Mouse (Mus musculus): ENCODE data around the gene Btg3. TPM values are rescaled to one million over a fixed set of nuclear protein-coding genes. Genes with fewer than 3 reads are reported as not detected.

Gene Btg3
- polyA plus RNA-seq, 2 experiments, result 6.3 to 21.3 TPM

- TF ChIP-seq EP300 (IDR thresholded peaks at IDR 0.05; ENCODE audit: low read depth), result no peak
- no peak for TF ChIP-seq CTCF (IDR thresholded peaks at IDR 0.05; ENCODE audit: low read depth)
- ATAC-seq (ENCODE audit: insufficient read depth) (no peak), DNase-seq (ENCODE audit: low read depth in 3 of 3, low spot score in 3 of 3) (no peak)
- Histone ChIP-seq H3K4me1 (replicated peaks; ENCODE audit: control insufficient read depth in 2 of 2, insufficient read depth in 2 of 2, low read length in 1 of 2) (no peaks in the 10 kb centered on the region), H3K27me3 (ENCODE audit: control insufficient read depth, insufficient read depth, low read length) (no peaks in the 10 kb centered on the region), H3K9ac (replicated peaks) (no peak overlapping the region), H3K27ac (no peak overlapping the region), H3K4me2 (ENCODE audit: low read depth) (no peak overlapping the region), H3K9me3 (ENCODE audit: control insufficient read depth, low read length) (no peaks in the 10 kb centered on the region), H3K4me3 (ENCODE audit: insufficient read depth in 1 of 2, low read depth in 2 of 2, low read length in 2 of 2) (no peak overlapping the region), H3K36me3 (replicated peaks; ENCODE audit: control insufficient read depth, insufficient read depth, low read depth) (no peaks in the 10 kb centered on the region)
- 63% methylated on average over 2 of the region's 2 CpGs for WGBS (ENCODE audit: insufficient replicate concordance)
These were observed 29.7 kb upstream of the Btg3 start for GRCm38 (mm10) chr16:78406657-78407056.

DNA sequence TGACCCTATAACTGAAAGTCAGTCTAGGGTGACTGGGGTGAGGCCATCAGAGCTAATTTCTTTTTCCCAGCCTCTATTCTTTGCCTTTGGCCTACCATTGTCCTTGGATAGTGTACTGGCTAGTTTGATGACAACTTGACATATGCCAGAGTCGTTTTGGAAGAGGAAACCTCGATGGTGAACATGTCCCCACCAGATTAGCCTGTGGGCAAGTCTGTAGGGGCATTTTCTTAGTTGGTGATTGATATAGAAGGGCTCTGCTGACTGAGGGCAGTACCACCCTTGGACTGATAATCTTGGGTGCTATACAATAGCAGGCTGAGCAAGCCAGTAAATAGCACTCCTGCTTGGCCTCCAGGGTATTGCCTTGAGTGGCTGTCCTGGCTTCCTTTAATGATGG, 25.3 kb upstream of the Btg3 start:
- H3K9me3 ChIP-seq (ENCODE audit: control insufficient read depth, low read length), result no peaks in the 10 kb centered on the region
- H3K9ac ChIP-seq (replicated peaks), result no peak overlapping the region
- no peak overlapping the region for H3K27ac ChIP-seq
- no peaks in the 10 kb centered on the region for H3K36me3 ChIP-seq (replicated peaks; ENCODE audit: control insufficient read depth, insufficient read depth, low read depth)
- no peaks in the 10 kb centered on the region for H3K4me1 ChIP-seq (replicated peaks; ENCODE audit: control insufficient read depth in 2 of 2, insufficient read depth in 2 of 2, low read length in 1 of 2)
- ATAC-seq (ENCODE audit: insufficient read depth) (no peak), DNase-seq (ENCODE audit: low read depth in 3 of 3, low spot score in 3 of 3) (no peak)
- no peak for TF ChIP-seq EP300 (IDR thresholded peaks at IDR 0.05; ENCODE audit: low read depth)
- no peak for TF ChIP-seq CTCF (IDR thresholded peaks at IDR 0.05; ENCODE audit: low read depth)
- no peaks in the 10 kb centered on the region for H3K27me3 ChIP-seq (ENCODE audit: control insufficient read depth, insufficient read depth, low read length)
- H3K4me2 ChIP-seq (ENCODE audit: low read depth), result no peak overlapping the region
- WGBS (ENCODE audit: insufficient replicate concordance), result 10% methylated on average over 2 of the region's 2 CpGs
- H3K4me3 ChIP-seq (ENCODE audit: insufficient read depth in 1 of 2, low read depth in 2 of 2, low read length in 2 of 2), result no peak overlapping the region

DNA sequence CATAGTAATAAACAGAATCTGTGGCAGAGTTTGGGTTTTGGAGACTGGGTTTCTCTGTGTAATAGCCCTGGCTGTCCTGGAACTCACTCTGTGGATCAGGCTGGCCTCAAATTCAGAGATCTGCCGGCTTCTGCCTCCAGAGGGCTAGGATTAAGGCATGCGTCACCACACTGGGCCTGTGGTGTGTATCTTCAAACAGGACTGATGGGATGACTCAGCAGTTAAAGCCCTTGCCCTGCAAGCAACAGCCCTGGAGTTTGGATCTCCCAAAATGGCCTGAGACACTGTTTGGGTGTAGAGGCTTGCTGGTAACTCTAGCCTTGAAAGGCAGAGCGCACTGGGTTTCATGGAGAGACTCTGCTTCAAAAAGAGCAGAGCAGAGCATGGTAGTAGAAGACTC, 22.4 kb upstream of the Btg3 start:
- Histone ChIP-seq H3K9me3 (ENCODE audit: control insufficient read depth, low read length) (no peaks in the 10 kb centered on the region), H3K4me2 (ENCODE audit: low read depth) (no peak overlapping the region), H3K4me1 (replicated peaks; ENCODE audit: control insufficient read depth in 2 of 2, insufficient read depth in 2 of 2, low read length in 1 of 2) (no peaks in the 10 kb centered on the region), H3K9ac (replicated peaks) (no peak overlapping the region), H3K36me3 (replicated peaks; ENCODE audit: control insufficient read depth, insufficient read depth, low read depth) (no peaks in the 10 kb centered on the region), H3K27me3 (ENCODE audit: control insufficient read depth, insufficient read depth, low read length) (no peaks in the 10 kb centered on the region), H3K27ac (no peak overlapping the region), H3K4me3 (ENCODE audit: insufficient read depth in 1 of 2, low read depth in 2 of 2, low read length in 2 of 2) (no peak overlapping the region)
- no peak for DNase-seq (ENCODE audit: low read depth in 3 of 3, low spot score in 3 of 3)
- no peak for TF ChIP-seq EP300 (IDR thresholded peaks at IDR 0.05; ENCODE audit: low read depth)
- no peak for TF ChIP-seq CTCF (IDR thresholded peaks at IDR 0.05; ENCODE audit: low read depth)
- WGBS (ENCODE audit: insufficient replicate concordance), result 47% methylated on average over 3 of the region's 3 CpGs
- ATAC-seq (ENCODE audit: insufficient read depth), result no peak

DNA sequence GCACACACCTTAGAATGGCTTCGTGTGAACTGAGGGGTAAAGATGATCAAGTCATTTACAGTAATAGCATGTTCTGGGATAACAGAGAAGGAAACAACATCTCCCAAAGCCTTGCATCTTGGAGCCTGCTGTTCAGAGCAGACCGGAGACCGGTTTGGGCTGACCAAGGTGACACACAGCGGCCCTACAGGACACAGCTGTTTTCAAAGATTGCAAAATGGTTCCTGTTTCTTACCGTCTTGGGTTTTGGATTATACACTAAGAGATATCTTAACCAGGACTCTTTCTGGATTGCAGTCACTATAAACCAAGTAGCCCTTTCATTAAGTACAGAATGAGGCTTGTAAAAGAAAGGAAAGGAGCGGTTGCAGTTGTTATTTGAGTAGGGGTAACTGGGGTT, 21.7 kb upstream of the Btg3 start:
- WGBS (ENCODE audit: insufficient replicate concordance), result 41% methylated on average over 6 of the region's 6 CpGs
- Histone ChIP-seq H3K27me3 (ENCODE audit: control insufficient read depth, insufficient read depth, low read length) (no peaks in the 10 kb centered on the region), H3K36me3 (replicated peaks; ENCODE audit: control insufficient read depth, insufficient read depth, low read depth) (no peaks in the 10 kb centered on the region), H3K4me3 (ENCODE audit: insufficient read depth in 1 of 2, low read depth in 2 of 2, low read length in 2 of 2) (no peak overlapping the region), H3K4me2 (ENCODE audit: low read depth) (no peak overlapping the region), H3K9ac (replicated peaks) (no peak overlapping the region), H3K9me3 (ENCODE audit: control insufficient read depth, low read length) (no peaks in the 10 kb centered on the region), H3K4me1 (replicated peaks; ENCODE audit: control insufficient read depth in 2 of 2, insufficient read depth in 2 of 2, low read length in 1 of 2) (no peaks in the 10 kb centered on the region), H3K27ac (no peak overlapping the region)
- no peak for DNase-seq (ENCODE audit: low read depth in 3 of 3, low spot score in 3 of 3)
- ATAC-seq (ENCODE audit: insufficient read depth), result no peak
- TF ChIP-seq EP300 (IDR thresholded peaks at IDR 0.05; ENCODE audit: low read depth) (no peak), CTCF (IDR thresholded peaks at IDR 0.05; ENCODE audit: low read depth) (no peak)

GRCm38 (mm10) chr16:78391354-78391753, 14.4 kb upstream of the Btg3 start:
- Histone ChIP-seq H3K9ac (replicated peaks) (no peak overlapping the region), H3K36me3 (replicated peaks; ENCODE audit: control insufficient read depth, insufficient read depth, low read depth) (no peaks in the 10 kb centered on the region), H3K27me3 (ENCODE audit: control insufficient read depth, insufficient read depth, low read length) (no peaks in the 10 kb centered on the region), H3K4me3 (ENCODE audit: insufficient read depth in 1 of 2, low read depth in 2 of 2, low read length in 2 of 2) (no peak overlapping the region), H3K27ac (no peak overlapping the region), H3K4me2 (ENCODE audit: low read depth) (no peak overlapping the region), H3K4me1 (replicated peaks; ENCODE audit: control insufficient read depth in 2 of 2, insufficient read depth in 2 of 2, low read length in 1 of 2) (no peaks in the 10 kb centered on the region), H3K9me3 (ENCODE audit: control insufficient read depth, low read length) (no peaks in the 10 kb centered on the region)
- ATAC-seq (ENCODE audit: insufficient read depth), result no peak
- TF ChIP-seq EP300 (IDR thresholded peaks at IDR 0.05; ENCODE audit: low read depth) (no peak), CTCF (IDR thresholded peaks at IDR 0.05; ENCODE audit: low read depth) (no peak)
- DNase-seq (ENCODE audit: low read depth in 3 of 3, low spot score in 3 of 3), result no peak
- 19% methylated on average over 2 of the region's 2 CpGs for WGBS (ENCODE audit: insufficient replicate concordance)
